20 mouse cellular contexts compared by ENCODE assay signal in genomic region chr9:47283746-47284455, GRCm38 (mm10).
DNase-seq lines count a peak whose midpoint lies in the region; ATAC-seq and TF ChIP-seq lines count a peak whose summit lies in the region.
"Had no signal": no experiment of that assay in that cellular context is flagged by ENCODE, and none has a peak within 500 bp of the region (broad histone marks: within the 10 kb centered on the region; RNA-seq: fewer than 3 reads in every experiment).

No protein-coding gene starts in this region.

- peaks cover 23% of the 10 kb centered on the region for H3K4me1 ChIP-seq in forebrain, embryonic 14.5 days (ENCODE audit: control insufficient read depth, insufficient read depth, low read length)
- peaks cover 20% of the 10 kb centered on the region for H3K4me1 ChIP-seq in forebrain, embryonic 16.5 days (replicated peaks; ENCODE audit: control insufficient read depth, insufficient read depth, low read length)
- H3K4me1 ChIP-seq in lung, postnatal 0 days (ENCODE audit: insufficient read depth, low read depth, low read length): peaks cover 5% of the 10 kb centered on the region; the same call in 1 of the 2 replicates

- no peaks in the 10 kb centered on the region for H3K27me3 ChIP-seq in forebrain, embryonic 14.5 days (replicated peaks; ENCODE audit: control insufficient read depth, insufficient read depth, low read length)
- no peaks in the 10 kb centered on the region for H3K27me3 ChIP-seq in forebrain, embryonic 16.5 days (replicated peaks; ENCODE audit: control insufficient read depth, insufficient read depth, low read length)
- no peaks in the 10 kb centered on the region for H3K27me3 ChIP-seq in lung, postnatal 0 days (replicated peaks; ENCODE audit: insufficient read depth, low read length)
- H3K27me3 ChIP-seq: forebrain, embryonic 13.5 days; liver, embryonic 15.5 days; neural tube, embryonic 15.5 days had no signal

- intact Hi-C loops in gastrocnemius, postnatal 14 days (cut with DNase I; ENCODE audit: low total_unique reads): no loop called here

- TF ChIP-seq CTCF in lung, postnatal 0 days (IDR thresholded peaks at IDR 0.05): no peak

- WGBS in forebrain, embryonic 14.5 days: 56% methylated on average over 4 of the region's 4 CpGs
- WGBS in forebrain, embryonic 16.5 days: 59% methylated on average over 4 of the region's 4 CpGs
- WGBS in lung, postnatal 0 days: 36% methylated on average over 4 of the region's 4 CpGs

- DNase-seq in forebrain, embryonic 14.5 days (ENCODE audit: low spot score): peak; percentile 44
- DNase-seq in lung, postnatal 0 days (ENCODE audit: low spot score): no peak
- DNase-seq in lung, postnatal 25 days (ENCODE audit: low spot score): no peak
- peak; percentile 56 for DNase-seq in 3134 (ENCODE audit: extremely low read depth, insufficient read length, low spot score)
- peak; percentile 8 for DNase-seq in fibroblast of lung, adult 2 months (ENCODE audit: low read depth)
- no peak for DNase-seq in gastrocnemius, postnatal 14 days
- DNase-seq in adrenal gland, postnatal 4 days (ENCODE audit: low spot score in 2 of 2): no peak
- DNase-seq: cerebellum, adult 9-11 months; heart, postnatal 10 days; kidney, adult 9 months; kidney, postnatal 36 days; midbrain, embryonic 14.5 days; thymus, postnatal 14 days had no signal

- ATAC-seq in forebrain, embryonic 14.5 days: no peak
- ATAC-seq in forebrain, embryonic 16.5 days: no peak
- peak; percentile 63 for ATAC-seq in lung, postnatal 0 days
- ATAC-seq: forebrain, embryonic 13.5 days had no signal

- H3K9me3 ChIP-seq in forebrain, embryonic 14.5 days (replicated peaks; ENCODE audit: control insufficient read depth, low read length): no peaks in the 10 kb centered on the region
- no peaks in the 10 kb centered on the region for H3K9me3 ChIP-seq in forebrain, embryonic 16.5 days (ENCODE audit: control insufficient read depth, low read length)
- H3K9me3 ChIP-seq in lung, postnatal 0 days (ENCODE audit: low read length): no peaks in the 10 kb centered on the region
- H3K9me3 ChIP-seq: forebrain, embryonic 13.5 days; liver, embryonic 15.5 days; neural tube, embryonic 15.5 days had no signal

- no peak overlapping the region for H3K9ac ChIP-seq in forebrain, embryonic 14.5 days (ENCODE audit: low read length)
- H3K9ac ChIP-seq in forebrain, embryonic 16.5 days (replicated peaks; ENCODE audit: low read depth, low read length): no peak overlapping the region
- H3K9ac ChIP-seq in lung, postnatal 0 days (replicated peaks; ENCODE audit: low read depth): no peak overlapping the region
- H3K9ac ChIP-seq: forebrain, embryonic 13.5 days; hindbrain, embryonic 14.5 days; liver, embryonic 15.5 days; neural tube, embryonic 15.5 days had no signal

- H3K4me3 ChIP-seq in forebrain, embryonic 14.5 days (ENCODE audit: low read depth, low read length): no peak overlapping the region
- H3K4me3 ChIP-seq in forebrain, embryonic 16.5 days (replicated peaks; ENCODE audit: low read length): no peak overlapping the region
- H3K4me3 ChIP-seq in lung, postnatal 0 days (ENCODE audit: low read depth, low read length): no peak overlapping the region
- H3K4me3 ChIP-seq: forebrain, embryonic 13.5 days; liver, embryonic 15.5 days; neural tube, embryonic 15.5 days had no signal

- TF ChIP-seq EP300 in lung, postnatal 0 days (IDR thresholded peaks at IDR 0.05): no peak

- H3K4me2 ChIP-seq in forebrain, embryonic 14.5 days (ENCODE audit: low read length): no peak overlapping the region
- H3K4me2 ChIP-seq in forebrain, embryonic 16.5 days (ENCODE audit: low read length): no peak overlapping the region
- no peak overlapping the region for H3K4me2 ChIP-seq in lung, postnatal 0 days (replicated peaks; ENCODE audit: low read depth, low read length)
- H3K4me2 ChIP-seq: forebrain, embryonic 13.5 days; heart, embryonic 11.5 days; hindbrain, embryonic 14.5 days; liver, embryonic 15.5 days; neural tube, embryonic 15.5 days had no signal

- no peaks in the 10 kb centered on the region for H3K36me3 ChIP-seq in forebrain, embryonic 14.5 days (ENCODE audit: control insufficient read depth, insufficient read depth, low read length)
- H3K36me3 ChIP-seq in forebrain, embryonic 16.5 days (ENCODE audit: control insufficient read depth, insufficient read depth): no peaks in the 10 kb centered on the region
- no peaks in the 10 kb centered on the region for H3K36me3 ChIP-seq in lung, postnatal 0 days (ENCODE audit: insufficient read depth, low read length)
- H3K36me3 ChIP-seq: G1E; liver, embryonic 15.5 days; neural tube, embryonic 15.5 days had no signal

- H3K27ac ChIP-seq in forebrain, embryonic 14.5 days (ENCODE audit: low read depth, low read length): no peak overlapping the region
- H3K27ac ChIP-seq in forebrain, embryonic 16.5 days (ENCODE audit: low read length): no peak overlapping the region
- no peak overlapping the region for H3K27ac ChIP-seq in lung, postnatal 0 days (ENCODE audit: low read length)
- H3K27ac ChIP-seq: forebrain, embryonic 13.5 days; hindbrain, embryonic 14.5 days; liver, embryonic 15.5 days; neural tube, embryonic 15.5 days had no signal

Comparison
In these comparisons a context has a peak if more than half of its experiments do, and no peak if none do; other contexts are left out.
1. DNase-seq: peak in forebrain, embryonic 14.5 days (single experiment), 3134 (single experiment) and fibroblast of lung, adult 2 months (single experiment); none in lung, postnatal 0 days (single experiment), lung, postnatal 25 days (single experiment), gastrocnemius, postnatal 14 days (single experiment) and adrenal gland, postnatal 4 days (0 of 2).